Mouse (Mus musculus): ENCODE data around the gene Slc25a53. TPM values are rescaled to one million over a fixed set of nuclear protein-coding genes. Genes with fewer than 3 reads are reported as not detected.
"Not testable (repeated sequence)": the region's sequence is repeated elsewhere in the genome, so short reads cannot be mapped to it uniquely, and the experiment has no call there.

Slc25a53 gene
- polyA plus RNA-seq, 1 experiment from 2014 or later = 11.1 TPM

DNA sequence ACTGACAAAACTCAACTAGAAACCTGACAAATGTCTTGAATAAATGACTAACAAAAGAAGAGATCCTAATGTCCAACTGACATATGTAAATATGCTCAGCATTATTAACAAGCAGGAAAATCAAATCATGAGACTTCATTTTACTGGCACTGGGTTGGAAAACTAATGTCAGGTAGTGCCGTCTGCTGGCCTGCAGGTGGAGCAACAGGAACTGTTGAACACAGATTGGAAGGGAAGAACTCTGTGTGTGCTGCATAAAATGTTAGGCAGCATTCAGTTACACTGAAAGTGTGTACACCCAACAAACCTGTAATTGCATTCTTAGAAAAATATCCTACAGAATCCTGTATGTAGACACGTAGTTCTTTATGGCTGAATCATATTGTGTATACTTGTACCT, 78.4 kb downstream of the Slc25a53 start:
- peak; percentile 15 for DNase-seq
- H3K4me3 ChIP-seq (ENCODE audit: low read depth, low read length) = no peak overlapping the region
- peak; percentile 49 for TF ChIP-seq CTCF (IDR thresholded peaks at IDR 0.05; ENCODE audit: low read depth)
- no peak overlapping the region for H3K27ac ChIP-seq (ENCODE audit: low read depth)
- WGBS = 20% methylated on average over 2 of the region's 2 CpGs
- ATAC-seq (ENCODE audit: insufficient read depth) = no peak
- no peak overlapping the region for H3K9ac ChIP-seq
- no peaks in the 10 kb centered on the region for H3K36me3 ChIP-seq (ENCODE audit: insufficient read depth)
- H3K4me2 ChIP-seq = no peak overlapping the region
- no peaks in the 10 kb centered on the region for H3K27me3 ChIP-seq (ENCODE audit: insufficient read depth, low read length)
- no peaks in the 10 kb centered on the region for H3K4me1 ChIP-seq (ENCODE audit: insufficient read depth)
- H3K9me3 ChIP-seq (ENCODE audit: low read depth, low read length) = no peaks in the 10 kb centered on the region

DNA sequence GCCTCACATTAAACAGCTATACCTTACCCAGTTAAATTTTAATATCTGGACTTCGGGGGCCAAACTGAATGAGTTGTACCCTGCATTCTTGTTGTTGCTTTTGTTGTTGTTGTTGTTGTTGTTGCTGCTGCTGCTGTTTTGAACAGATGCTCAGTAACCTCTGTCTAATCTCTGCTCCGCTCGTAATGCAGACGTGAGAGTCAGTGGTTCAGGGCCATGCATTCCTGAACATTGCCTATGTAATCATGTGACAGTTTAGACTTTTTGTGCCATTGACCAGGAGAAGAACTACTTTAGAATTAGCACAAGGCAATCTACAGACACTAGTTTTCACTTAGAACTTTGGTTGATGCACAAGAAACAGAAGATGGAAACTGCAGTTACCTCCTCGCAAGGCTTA, 79.8 kb downstream of the Slc25a53 start:
- DNase-seq = peak; percentile 1
- H3K27me3 ChIP-seq (ENCODE audit: insufficient read depth, low read length); H3K36me3 ChIP-seq (ENCODE audit: insufficient read depth); H3K27ac ChIP-seq (ENCODE audit: low read depth); H3K9me3 ChIP-seq (ENCODE audit: low read depth, low read length); H3K9ac ChIP-seq; H3K4me1 ChIP-seq (ENCODE audit: insufficient read depth): not testable (repeated sequence)
- WGBS = 54% methylated on average over 5 of the region's 5 CpGs
- peak; percentile 22; the same call in 1 of the 2 replicates for ATAC-seq (ENCODE audit: insufficient read depth)
- peak overlapping the region; percentile 49 for H3K4me2 ChIP-seq
- H3K4me3 ChIP-seq (ENCODE audit: low read depth, low read length) = peak overlapping the region; percentile 22; the same call in 1 of the 2 replicates

DNA sequence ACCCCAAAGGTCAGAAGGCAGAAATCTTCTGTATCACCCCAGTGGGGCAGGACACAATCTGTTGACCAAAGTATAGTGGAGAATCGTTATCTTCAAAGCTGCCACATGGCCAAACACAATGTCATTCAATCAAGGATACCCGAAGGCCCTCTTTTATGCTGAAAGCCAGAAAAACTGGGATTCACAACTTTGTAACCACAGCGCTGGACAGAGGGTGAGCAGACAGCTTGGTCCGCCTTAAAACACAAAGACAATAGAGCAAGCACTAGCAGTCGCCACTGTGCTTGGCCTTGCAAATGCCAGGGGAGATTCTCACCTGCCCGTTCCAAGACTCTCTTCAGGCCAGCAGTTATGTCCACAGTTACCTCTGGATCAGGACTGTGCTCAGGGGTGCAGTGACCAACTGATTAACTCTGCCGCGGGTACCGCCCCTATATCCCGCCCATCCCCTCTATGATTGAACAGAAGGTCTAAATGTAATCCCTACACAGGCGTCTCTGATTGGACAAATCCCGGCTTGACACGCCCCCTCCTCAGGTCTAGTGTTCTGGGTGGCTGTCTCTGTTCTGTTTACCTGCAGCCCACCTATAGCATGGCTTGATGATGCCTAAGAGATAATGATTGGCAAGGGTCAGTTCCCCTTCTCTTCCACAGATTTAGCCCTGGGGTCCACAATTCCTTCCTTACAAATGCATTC, 80.4 kb downstream of the Slc25a53 start:
- WGBS = 16% methylated on average over 13 of the region's 13 CpGs
- Histone ChIP-seq H3K4me2 (peak overlapping the region; percentile 49), H3K4me3 (ENCODE audit: low read depth, low read length) (peak overlapping the region; percentile 22; the same call in 1 of the 2 replicates)
- peak; percentile 65 for DNase-seq
- H3K4me1 ChIP-seq (ENCODE audit: insufficient read depth); H3K9me3 ChIP-seq (ENCODE audit: low read depth, low read length); H3K27ac ChIP-seq (ENCODE audit: low read depth); H3K27me3 ChIP-seq (ENCODE audit: insufficient read depth, low read length); H3K9ac ChIP-seq; H3K36me3 ChIP-seq (ENCODE audit: insufficient read depth): not testable (repeated sequence)
- ATAC-seq (ENCODE audit: insufficient read depth) = peak; percentile 100

DNA sequence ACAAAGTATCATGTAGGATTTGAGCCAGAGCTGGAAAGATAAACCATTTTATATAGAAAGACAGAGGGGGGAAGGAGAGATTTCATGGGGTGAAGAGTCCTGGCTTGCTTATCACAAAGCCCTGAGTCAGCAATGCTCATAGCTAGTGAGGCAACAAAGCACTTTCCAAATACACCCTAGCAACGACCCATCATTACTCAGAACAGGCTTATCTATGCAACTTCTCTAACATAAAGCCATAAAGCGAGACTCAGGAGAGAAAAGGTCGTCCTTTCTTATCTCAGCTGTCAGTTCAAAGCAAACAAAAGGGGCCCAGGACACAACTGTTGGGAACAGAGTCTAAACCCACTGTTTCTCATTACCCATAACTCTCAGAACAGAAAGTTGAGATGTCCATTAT, 100.1 kb downstream of the Slc25a53 start:
- H3K27ac ChIP-seq (ENCODE audit: low read depth) = no peak overlapping the region
- H3K4me1 ChIP-seq (ENCODE audit: insufficient read depth) = no peaks in the 10 kb centered on the region
- H3K9me3 ChIP-seq (ENCODE audit: low read depth, low read length) = no peaks in the 10 kb centered on the region
- ATAC-seq (ENCODE audit: insufficient read depth) (no peak), DNase-seq (no peak)
- no peak for TF ChIP-seq CTCF (IDR thresholded peaks at IDR 0.05; ENCODE audit: low read depth)
- H3K4me3 ChIP-seq (ENCODE audit: low read depth, low read length) = no peak overlapping the region
- H3K4me2 ChIP-seq = no peak overlapping the region
- no peak overlapping the region for H3K9ac ChIP-seq
- H3K27me3 ChIP-seq (ENCODE audit: insufficient read depth, low read length) = no peaks in the 10 kb centered on the region
- 8% methylated on average over 3 of the region's 3 CpGs for WGBS
- H3K36me3 ChIP-seq (ENCODE audit: insufficient read depth) = no peaks in the 10 kb centered on the region

Other genes with a start within 250 kb of the Slc25a53 start
- 2.0 and 2.3 TPM in 2 replicates for gene Plp1, start 215.6 kb downstream of the Slc25a53 start, polyA plus RNA-seq (2014; fragmentation: Nextera tagmentation; extraction: Ambion mirVana)
- gene Rab9b, start 169.5 kb downstream of the Slc25a53 start, polyA plus RNA-seq (2014; fragmentation: Nextera tagmentation; extraction: Ambion mirVana) = 0.04 and 0.16 TPM in 2 replicates
- gene H2bfm, start 111.0 kb downstream of the Slc25a53 start, polyA plus RNA-seq (2014; fragmentation: Nextera tagmentation; extraction: Ambion mirVana) = not detected in 2 replicates
- gene Tmsb15b2, start 62.8 kb downstream of the Slc25a53 start, polyA plus RNA-seq (2014; fragmentation: Nextera tagmentation; extraction: Ambion mirVana) = 27.6 and 44.5 TPM in 2 replicates
- 1.6 and 3.4 TPM in 2 replicates for gene Tmsb15l, start 61.4 kb downstream of the Slc25a53 start, polyA plus RNA-seq (2014; fragmentation: Nextera tagmentation; extraction: Ambion mirVana)
- gene Tmsb15b1, start 61.4 kb downstream of the Slc25a53 start, polyA plus RNA-seq (2014; fragmentation: Nextera tagmentation; extraction: Ambion mirVana) = 22.3 and 24.4 TPM in 2 replicates
- gene Zcchc18, start 45.1 kb downstream of the Slc25a53 start, polyA plus RNA-seq (2014; fragmentation: Nextera tagmentation; extraction: Ambion mirVana) = 13.4 and 15.6 TPM in 2 replicates
- 14.3 and 14.9 TPM in 2 replicates for gene Fam199x, start 11.3 kb upstream of the Slc25a53 start, polyA plus RNA-seq (2014; fragmentation: Nextera tagmentation; extraction: Ambion mirVana)
- not detected in 2 replicates for gene Esx1, start 83.8 kb upstream of the Slc25a53 start, polyA plus RNA-seq (2014; fragmentation: Nextera tagmentation; extraction: Ambion mirVana)

Data from lung, embryonic 14.5 days (tissue).